Mouse (Mus musculus) forebrain, embryonic 15.5 days (tissue): Measurements from ENCODE around the gene Cdk10. TPM values are rescaled to one million over a fixed set of nuclear protein-coding genes. Genes with fewer than 3 reads are reported as not detected.
"Not testable (repeated sequence)": the region's sequence is repeated elsewhere in the genome, so short reads cannot be mapped to it uniquely, and the experiment has no call there.

ENCODE experiments used
- ATAC-seq: fragments of 200-750 bp; cut with Nextera tagmentation; replicated peaks from 2 replicates; pipeline ENCODE4 v1.8.0; 2017; ENCODE audit warnings: mild to moderate bottlenecking, moderate TSS enrichment, moderate library complexity
- H3K27ac ChIP-seq: fragments of 300-500 bp; sonication (generic); replicated peaks from 2 replicates; pipeline ENCODE4 v1.5.1; 2015; ENCODE audit warnings: mild to moderate bottlenecking, inconsistent platforms
- H3K27me3 ChIP-seq: fragments of 300-500 bp; sonication (generic); 2 replicates; pipeline ENCODE4 v1.6.1; 2015; ENCODE audit warnings: inconsistent platforms
- H3K36me3 ChIP-seq: fragments of 300-500 bp; sonication (generic); 2 replicates; pipeline ENCODE4 v1.6.1; 2015; ENCODE audit warnings: mild to moderate bottlenecking, inconsistent platforms
- H3K4me1 ChIP-seq: fragments of 300-500 bp; sonication (generic); 2 replicates; pipeline ENCODE4 v1.6.1; 2015; ENCODE audit warnings: inconsistent platforms
- H3K4me2 ChIP-seq: fragments of 300-500 bp; sonication (generic); replicated peaks from 2 replicates; pipeline ENCODE4 v1.6.1; 2015; ENCODE audit warnings: mild to moderate bottlenecking, inconsistent platforms
- H3K4me3 ChIP-seq: fragments of 300-500 bp; sonication (generic); 2 replicates; pipeline ENCODE4 v1.5.1; 2015; ENCODE audit warnings: mild to moderate bottlenecking, inconsistent platforms
- H3K9ac ChIP-seq: fragments of 300-500 bp; sonication (generic); replicated peaks from 2 replicates; pipeline ENCODE4 v1.6.1; 2015; ENCODE audit warnings: mild to moderate bottlenecking, inconsistent platforms
- H3K9me3 ChIP-seq: fragments of 300-500 bp; sonication (generic); 2 replicates; pipeline ENCODE4 v1.6.1; 2016; ENCODE audit warnings: inconsistent platforms
- WGBS: fragments of 180-500 bp; shearing (Covaris S2); methylation state at CpG from one replicate; pipeline ENCODE4 v1.1.7; 2015; ENCODE audit warnings: mixed read lengths; 5-methylcytosine and 5-hydroxymethylcytosine counted together
- polyA plus RNA-seq: library from polyadenylated mRNA; unstranded; fragments of >200 nt; fragmentation: Nextera tagmentation; extraction: Ambion mirVana; gene quantifications from 2 replicates; pipeline ENCODE4 v1.2.1, GENCODE M21; 2015

Gene Cdk10
- polyA plus RNA-seq, result 45.9 and 49.2 TPM in 2 replicates

- 0 out of 2 replicates have a peak, but pooled peaks cover 16% of the 10 kb centered on the region for H3K36me3 ChIP-seq
- peaks cover 17% of the 10 kb centered on the region for H3K4me1 ChIP-seq
- WGBS, result 4% methylated on average over 59 of the region's 59 CpGs
- H3K4me2 ChIP-seq, result peak within 1 kb of the TSS; percentile 98
- no peaks in the 10 kb centered on the region for H3K27me3 ChIP-seq
- peak within 1 kb of the TSS; percentile 83 for H3K9ac ChIP-seq
- H3K27ac ChIP-seq, result peak within 1 kb of the TSS; percentile 84
- peak; percentile 93 for ATAC-seq
- H3K9me3 ChIP-seq, result no peaks in the 10 kb centered on the region
- H3K4me3 ChIP-seq, result peak within 1 kb of the TSS; percentile 83
These were observed at the start of gene Cdk10 for GRCm38 (mm10) chr8:123224278-123225266. Gene Cdk10, plus strand, starts transcription at chr8:123224842.

- H3K9ac ChIP-seq, result no peak overlapping the region
- no peaks in the 10 kb centered on the region for H3K36me3 ChIP-seq
- H3K27me3 ChIP-seq, result no peaks in the 10 kb centered on the region
- no peak overlapping the region for H3K27ac ChIP-seq
- 81% methylated on average over 3 of the region's 3 CpGs for WGBS
- H3K4me1 ChIP-seq, result no peaks in the 10 kb centered on the region
- no peaks in the 10 kb centered on the region for H3K9me3 ChIP-seq
- H3K4me2 ChIP-seq, result no peak overlapping the region
- no peak for ATAC-seq
- H3K4me3 ChIP-seq, result no peak overlapping the region
These were observed 43.3 kb upstream of the Cdk10 start for GRCm38 (mm10) chr8:123181391-123181790.

DNA sequence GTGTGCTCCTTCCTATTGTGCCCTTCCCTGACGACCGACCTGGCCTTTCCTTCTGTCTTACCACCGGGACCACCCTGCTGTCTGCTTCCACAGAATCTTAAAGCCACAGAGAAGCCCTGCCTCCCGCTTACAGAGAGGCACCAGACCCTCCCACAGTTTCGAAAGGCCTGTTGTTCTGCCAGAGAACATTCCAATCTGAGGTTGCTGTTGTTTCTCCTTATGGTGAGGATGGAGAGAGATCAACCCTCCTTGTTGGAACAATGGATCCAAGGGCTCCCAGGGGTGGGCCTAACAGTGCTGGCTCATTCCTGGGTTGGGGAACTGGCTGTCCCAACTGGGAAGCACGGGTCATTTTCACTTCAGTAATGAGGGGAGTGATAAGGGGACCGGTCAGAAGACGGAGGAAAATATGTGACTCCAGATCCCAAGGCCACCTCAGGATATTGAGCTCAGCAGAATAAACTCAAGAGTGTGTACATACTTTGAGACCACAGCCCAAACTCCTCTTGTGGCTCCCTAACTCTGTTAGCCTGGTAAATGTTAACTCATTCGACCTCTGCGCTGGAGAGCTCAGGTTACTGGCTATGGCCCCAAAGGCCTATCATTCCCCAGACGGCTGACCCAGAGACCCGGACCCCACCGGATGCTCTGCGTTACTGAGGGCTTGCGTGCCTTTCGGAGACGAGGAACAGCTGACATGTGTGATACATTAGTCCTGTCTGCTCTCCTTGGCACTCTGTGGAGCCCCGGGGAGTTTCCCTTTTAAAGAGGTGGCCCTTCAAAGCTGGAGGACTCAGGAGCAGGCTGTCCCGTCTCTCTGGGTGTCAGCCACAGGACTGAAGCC lies 38.9 kb upstream of the Cdk10 start, which contains the start of gene Dpep1:
TSS of gene Dpep1 (plus strand) at position 677 of the 844 bp plus-strand sequence.
- Histone ChIP-seq H3K27me3 (no peaks in the 10 kb centered on the region), H3K9ac (no peak within 1 kb of the TSS), H3K27ac (no peak within 1 kb of the TSS), H3K4me3 (no peak within 1 kb of the TSS), H3K9me3 (no peaks in the 10 kb centered on the region), H3K4me2 (no peak within 1 kb of the TSS), H3K4me1 (no peaks in the 10 kb centered on the region), H3K36me3 (no peaks in the 10 kb centered on the region)
- 59% methylated on average over 19 of the region's 19 CpGs for WGBS
- no peak for ATAC-seq

- H3K9ac ChIP-seq, result no peak overlapping the region
- H3K4me1 ChIP-seq, result no peaks in the 10 kb centered on the region
- 87% methylated on average over 2 of the region's 2 CpGs for WGBS
- H3K4me3 ChIP-seq, result no peak overlapping the region
- no peak for ATAC-seq
- H3K27me3 ChIP-seq, result no peaks in the 10 kb centered on the region
- H3K9me3 ChIP-seq, result no peaks in the 10 kb centered on the region
- H3K36me3 ChIP-seq, result no peaks in the 10 kb centered on the region
- no peak overlapping the region for H3K27ac ChIP-seq
- H3K4me2 ChIP-seq, result no peak overlapping the region
These were observed 36.6 kb upstream of the Cdk10 start for GRCm38 (mm10) chr8:123188006-123188405.

GRCm38 (mm10) chr8:123188841-123189240 lies 35.8 kb upstream of the Cdk10 start:
- no peak for ATAC-seq
- no peaks in the 10 kb centered on the region for H3K4me1 ChIP-seq
- H3K9ac ChIP-seq, result no peak overlapping the region
- no peak overlapping the region for H3K4me3 ChIP-seq
- no peak overlapping the region for H3K4me2 ChIP-seq
- no peaks in the 10 kb centered on the region for H3K9me3 ChIP-seq
- H3K27me3 ChIP-seq, result no peaks in the 10 kb centered on the region
- H3K27ac ChIP-seq, result no peak overlapping the region
- no peaks in the 10 kb centered on the region for H3K36me3 ChIP-seq
- WGBS, result 71% methylated on average over 7 of the region's 7 CpGs

DNA sequence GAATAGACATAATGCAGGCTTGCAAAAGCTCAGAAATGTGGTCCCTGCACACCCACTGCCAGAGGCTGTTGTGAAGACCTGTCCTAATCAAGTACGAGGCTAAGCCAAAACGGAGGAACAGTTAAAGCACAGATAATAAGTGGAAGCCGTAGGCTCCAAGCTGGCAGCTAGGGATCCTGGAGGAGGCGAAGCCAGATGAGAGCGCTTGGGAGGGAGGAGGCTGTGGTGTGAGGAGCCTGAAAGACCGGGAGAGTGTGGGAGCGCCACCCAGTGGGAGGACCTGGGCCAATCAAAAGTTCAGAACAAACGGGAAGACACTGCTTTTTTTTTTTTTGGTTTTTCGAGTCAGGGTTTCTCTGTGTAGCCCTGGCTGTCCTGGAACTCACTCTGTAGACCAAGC lies 34.0 kb upstream of the Cdk10 start:
- H3K4me2 ChIP-seq, result no peak overlapping the region
- no peaks in the 10 kb centered on the region for H3K9me3 ChIP-seq
- no peaks in the 10 kb centered on the region for H3K4me1 ChIP-seq
- no peak overlapping the region for H3K27ac ChIP-seq
- 0% methylated on average over 9 of the region's 9 CpGs for WGBS
- H3K36me3 ChIP-seq, result no peaks in the 10 kb centered on the region
- no peak for ATAC-seq
- H3K27me3 ChIP-seq, result no peaks in the 10 kb centered on the region
- no peak overlapping the region for H3K9ac ChIP-seq
- H3K4me3 ChIP-seq, result no peak overlapping the region

DNA sequence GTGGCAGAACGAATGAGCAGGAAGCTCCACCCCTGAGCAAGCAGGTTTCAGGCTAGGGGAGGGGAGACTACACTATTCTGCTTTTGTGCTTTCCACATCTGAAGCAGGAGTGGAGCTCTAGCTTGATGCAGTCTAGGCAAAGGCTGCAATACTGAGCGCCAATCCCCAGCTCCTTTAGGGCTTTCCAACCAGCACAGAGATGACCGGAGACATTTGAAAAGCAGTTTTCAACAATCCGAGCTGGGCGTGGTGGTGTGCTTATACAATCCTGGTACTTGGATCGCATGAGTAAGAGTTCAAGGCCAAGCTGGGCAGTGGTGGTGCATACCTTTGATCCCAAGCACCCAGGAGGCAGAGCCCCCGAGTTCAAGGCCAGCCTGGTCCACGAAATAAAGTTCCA lies 32.7 kb upstream of the Cdk10 start:
- Histone ChIP-seq H3K9me3 (no peaks in the 10 kb centered on the region), H3K4me3 (no peak overlapping the region), H3K27ac (no peak overlapping the region), H3K4me2 (no peak overlapping the region), H3K9ac (no peak overlapping the region), H3K4me1 (no peaks in the 10 kb centered on the region), H3K27me3 (no peaks in the 10 kb centered on the region), H3K36me3 (no peaks in the 10 kb centered on the region)
- WGBS, result 61% methylated on average over 8 of the region's 8 CpGs
- ATAC-seq, result no peak

DNA sequence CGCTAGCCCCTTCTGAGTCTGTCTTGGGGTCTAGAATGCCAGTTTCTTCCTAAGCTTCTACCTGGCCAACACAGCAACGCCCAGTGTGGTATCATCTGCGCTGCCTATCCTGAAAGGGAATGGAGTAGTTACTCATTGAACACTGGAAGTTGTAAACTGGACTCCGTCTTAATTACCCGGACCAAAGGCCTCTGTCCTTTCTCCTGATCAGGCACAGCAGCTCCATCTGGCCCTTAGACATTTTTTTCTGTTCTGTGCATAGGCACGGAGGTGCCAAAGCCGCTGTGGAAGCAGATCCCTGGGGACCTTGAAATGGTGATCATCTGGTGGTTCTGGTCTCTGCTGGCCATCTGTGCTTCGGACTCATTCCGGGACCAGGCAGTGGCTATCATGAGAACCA lies 30.9 kb upstream of the Cdk10 start:
- H3K27ac ChIP-seq, result no peak overlapping the region
- H3K27me3 ChIP-seq, result no peaks in the 10 kb centered on the region
- H3K4me1 ChIP-seq, result no peaks in the 10 kb centered on the region
- H3K4me2 ChIP-seq, result no peak overlapping the region
- H3K4me3 ChIP-seq, result no peak overlapping the region
- no peak for ATAC-seq
- H3K9me3 ChIP-seq, result no peaks in the 10 kb centered on the region
- no peaks in the 10 kb centered on the region for H3K36me3 ChIP-seq
- no peak overlapping the region for H3K9ac ChIP-seq
- WGBS, result 93% methylated on average over 9 of the region's 9 CpGs

DNA sequence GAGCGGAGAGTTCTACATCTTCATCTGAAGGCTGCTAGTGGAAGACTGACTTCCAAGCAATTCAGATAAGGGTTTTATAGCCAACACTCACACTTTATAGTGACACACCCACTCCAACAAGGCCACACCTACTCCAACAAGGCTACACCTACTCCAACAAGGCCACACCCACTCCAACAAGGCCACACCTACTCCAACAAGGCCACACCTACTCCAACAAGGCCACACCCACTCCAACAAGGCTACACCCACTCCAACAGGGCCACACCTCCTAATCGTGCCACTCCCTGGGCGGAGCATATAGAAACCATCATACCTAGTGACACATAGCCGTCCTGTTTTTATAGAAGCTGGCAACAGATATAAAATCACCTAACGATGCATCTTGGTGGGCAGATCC lies 27.6 kb upstream of the Cdk10 start:
- H3K4me2 ChIP-seq, H3K27me3 ChIP-seq, H3K27ac ChIP-seq, H3K36me3 ChIP-seq, H3K4me1 ChIP-seq, H3K9me3 ChIP-seq, H3K9ac ChIP-seq, H3K4me3 ChIP-seq, ATAC-seq: not testable (repeated sequence)
- WGBS, result 80% methylated on average over 5 of the region's 5 CpGs

- Histone ChIP-seq H3K27ac (no peak overlapping the region), H3K4me1 (no peaks in the 10 kb centered on the region), H3K4me3 (no peak overlapping the region), H3K4me2 (no peak overlapping the region), H3K36me3 (0 out of 2 replicates have a peak, but pooled peaks cover 4% of the 10 kb centered on the region), H3K9me3 (no peaks in the 10 kb centered on the region), H3K9ac (no peak overlapping the region), H3K27me3 (no peaks in the 10 kb centered on the region)
- WGBS, result 72% methylated on average over 14 of the region's 14 CpGs
- ATAC-seq, result no peak
These were observed 24.8 kb upstream of the Cdk10 start for GRCm38 (mm10) chr8:123199864-123200263.

DNA sequence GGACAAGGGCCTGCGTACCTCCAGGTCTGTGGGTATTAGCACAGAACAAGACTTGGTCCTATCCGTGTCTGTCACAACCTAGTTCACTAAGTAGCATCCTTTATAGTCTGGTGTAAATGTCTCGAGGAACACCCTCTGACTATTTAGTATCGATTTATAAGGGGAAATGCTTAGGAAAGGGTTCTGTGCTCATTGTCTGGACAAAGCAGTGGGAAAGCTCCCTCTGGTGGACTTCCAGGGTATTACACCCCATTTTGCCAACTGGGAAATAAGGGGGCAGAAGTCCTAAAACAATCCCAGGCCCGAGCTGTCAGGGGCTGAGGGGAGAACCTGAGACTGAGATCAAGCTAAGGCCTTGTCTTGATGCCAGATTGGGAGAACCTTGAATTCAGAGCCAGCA lies 22.4 kb upstream of the Cdk10 start:
- Histone ChIP-seq H3K9me3 (no peaks in the 10 kb centered on the region), H3K9ac (no peak overlapping the region)
- peak; percentile 64 for ATAC-seq

GRCm38 (mm10) chr8:123203571-123203970 lies 21.1 kb upstream of the Cdk10 start:
- H3K27ac ChIP-seq, result no peak overlapping the region
- no peaks in the 10 kb centered on the region for H3K9me3 ChIP-seq
- no peak overlapping the region for H3K4me2 ChIP-seq
- H3K9ac ChIP-seq, result no peak overlapping the region
- H3K4me3 ChIP-seq, result no peak overlapping the region
- WGBS, result 87% methylated on average over 3 of the region's 3 CpGs
- H3K4me1 ChIP-seq, result no peaks in the 10 kb centered on the region
- H3K36me3 ChIP-seq, result peaks cover 32% of the 10 kb centered on the region
- no peak for ATAC-seq
- H3K27me3 ChIP-seq, result no peaks in the 10 kb centered on the region

More for the DNA sequence above, 22.4 kb upstream of the Cdk10 start:
- 23% methylated on average over 5 of the region's 5 CpGs for whole genome bisulfite sequencing
- Histone ChIP-seq H3K27ac (no peak overlapping the region), H3K36me3 (peaks cover 20% of the 10 kb centered on the region), H3K27me3 (no peaks in the 10 kb centered on the region), H3K4me1 (no peaks in the 10 kb centered on the region), H3K4me2 (no peak overlapping the region), H3K4me3 (no peak overlapping the region)
